Mouse (Mus musculus): Measurements from ENCODE around the gene Gdpgp1. TPM values are rescaled to one million over a fixed set of nuclear protein-coding genes. Genes with fewer than 3 reads are reported as not detected.
A peak's percentile ranks its signal among the peaks of the same experiment; 100 is the strongest.

Gene Gdpgp1
- polyA plus RNA-seq, 1 experiment from 2014 or later: 3.7 TPM

DNA sequence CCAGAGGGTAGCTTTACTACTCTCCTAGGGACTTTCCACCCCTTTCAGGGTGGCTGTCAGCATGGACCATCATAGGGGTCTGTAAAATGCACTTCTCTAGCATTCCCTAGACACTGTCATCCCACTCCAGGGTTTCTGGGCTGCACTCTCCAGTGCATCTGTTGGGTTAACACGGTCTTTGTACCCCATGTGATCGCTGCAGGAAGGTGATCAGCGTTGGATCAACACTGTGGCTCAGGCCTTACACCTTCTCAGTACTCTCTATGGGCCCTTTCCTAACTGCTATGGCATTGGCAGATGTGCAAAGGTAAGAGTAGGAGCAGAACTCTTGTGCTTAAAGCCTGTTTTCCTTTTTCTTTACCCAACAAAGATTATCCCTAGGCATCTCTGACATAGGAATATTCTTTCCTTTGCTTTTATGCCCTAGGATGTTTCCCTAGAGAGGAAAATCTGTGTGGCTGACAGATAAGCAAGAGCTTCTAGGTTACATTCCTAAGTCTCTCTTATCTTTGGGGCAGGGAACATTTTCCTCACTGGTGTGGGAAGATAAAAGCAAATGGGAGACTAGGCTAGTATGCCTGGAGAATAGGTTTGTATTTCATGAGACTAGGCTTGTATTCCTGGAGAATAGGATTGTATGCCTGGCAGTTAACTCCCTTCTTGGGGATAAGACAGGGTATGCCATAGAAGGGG is 50.7 kb downstream of the Gdpgp1 start:
- no peak for ATAC-seq (ENCODE audit: extremely low read depth, insufficient number of reproducible peaks, low FRiP score, low TSS enrichment)
- no peaks in the 10 kb centered on the region for H3K9me3 ChIP-seq
- H3K27me3 ChIP-seq (replicated peaks): no peaks in the 10 kb centered on the region
- peaks cover 3% of the 10 kb centered on the region; the same call in 1 of the 2 replicates for H3K4me1 ChIP-seq
- WGBS: 57% methylated on average over 3 of the region's 3 CpGs
- no peak overlapping the region for H3K9ac ChIP-seq
- H3K36me3 ChIP-seq: peaks cover 91% of the 10 kb centered on the region
- H3K4me2 ChIP-seq: no peak overlapping the region
- H3K4me3 ChIP-seq: no peak overlapping the region
- H3K27ac ChIP-seq (replicated peaks): peak overlapping the region; percentile 49

- H3K4me2 ChIP-seq: no peak overlapping the region
- ATAC-seq (ENCODE audit: extremely low read depth, insufficient number of reproducible peaks, low FRiP score, low TSS enrichment): no peak
- H3K4me1 ChIP-seq: peaks cover 3% of the 10 kb centered on the region; the same call in 1 of the 2 replicates
- no peaks in the 10 kb centered on the region for H3K9me3 ChIP-seq
- no peak overlapping the region for H3K9ac ChIP-seq
- H3K36me3 ChIP-seq: peaks cover 89% of the 10 kb centered on the region
- H3K4me3 ChIP-seq: no peak overlapping the region
- H3K27me3 ChIP-seq (replicated peaks): no peaks in the 10 kb centered on the region
- 76% methylated on average over 5 of the region's 5 CpGs for whole genome bisulfite sequencing
- no peak overlapping the region for H3K27ac ChIP-seq (replicated peaks)
Measured at GRCm38 (mm10) chr7:80284391-80284790, 51.7 kb downstream of the Gdpgp1 start.

GRCm38 (mm10) chr7:80285725-80286124 is 53.1 kb downstream of the Gdpgp1 start:
- Histone ChIP-seq H3K9me3 (no peaks in the 10 kb centered on the region), H3K4me2 (no peak overlapping the region), H3K4me3 (no peak overlapping the region), H3K27ac (replicated peaks) (no peak overlapping the region), H3K27me3 (replicated peaks) (no peaks in the 10 kb centered on the region), H3K36me3 (peaks cover 89% of the 10 kb centered on the region), H3K4me1 (peaks cover 3% of the 10 kb centered on the region; the same call in 1 of the 2 replicates), H3K9ac (no peak overlapping the region)
- ATAC-seq (ENCODE audit: extremely low read depth, insufficient number of reproducible peaks, low FRiP score, low TSS enrichment): no peak
- 89% methylated on average over 6 of the region's 6 CpGs for WGBS

GRCm38 (mm10) chr7:80287736-80288135 is 55.1 kb downstream of the Gdpgp1 start:
- Histone ChIP-seq H3K9me3 (no peaks in the 10 kb centered on the region), H3K4me1 (peaks cover 3% of the 10 kb centered on the region; the same call in 1 of the 2 replicates), H3K9ac (no peak overlapping the region), H3K27ac (replicated peaks) (no peak overlapping the region), H3K4me2 (no peak overlapping the region), H3K4me3 (no peak overlapping the region), H3K27me3 (replicated peaks) (no peaks in the 10 kb centered on the region), H3K36me3 (peaks cover 88% of the 10 kb centered on the region)
- 86% methylated on average over 10 of the region's 10 CpGs for WGBS
- ATAC-seq (ENCODE audit: extremely low read depth, insufficient number of reproducible peaks, low FRiP score, low TSS enrichment): no peak

Other genes with a start within 250 kb of the Gdpgp1 start
- 11.6 and 12.1 TPM in 2 replicates for gene Zfp710, start 208.1 kb upstream of the Gdpgp1 start, polyA plus RNA-seq (2015; fragmentation: Nextera tagmentation; extraction: Ambion mirVana)
- gene Idh2, start 117.5 kb upstream of the Gdpgp1 start, polyA plus RNA-seq (2015; fragmentation: Nextera tagmentation; extraction: Ambion mirVana): 1,911 and 2,152 TPM in 2 replicates
- 9.9 and 11.3 TPM in 2 replicates for gene Sema4b, start 46.0 kb upstream of the Gdpgp1 start, polyA plus RNA-seq (2015; fragmentation: Nextera tagmentation; extraction: Ambion mirVana)
- gene Cib1, start 52 bp upstream of the Gdpgp1 start, polyA plus RNA-seq (2015; fragmentation: Nextera tagmentation; extraction: Ambion mirVana): 54.2 and 57.9 TPM in 2 replicates
- 0.62 and 0.82 TPM in 2 replicates for gene Ttll13, start 13.5 kb downstream of the Gdpgp1 start, polyA plus RNA-seq (2015; fragmentation: Nextera tagmentation; extraction: Ambion mirVana)
- gene Ngrn, start 28.4 kb downstream of the Gdpgp1 start, polyA plus RNA-seq (2015; fragmentation: Nextera tagmentation; extraction: Ambion mirVana): 37.0 and 37.9 TPM in 2 replicates
- 9.6 and 11.1 TPM in 2 replicates for gene Vps33b, start 36.8 kb downstream of the Gdpgp1 start, polyA plus RNA-seq (2015; fragmentation: Nextera tagmentation; extraction: Ambion mirVana)
- gene Prc1, start 61.6 kb downstream of the Gdpgp1 start, polyA plus RNA-seq (2015; fragmentation: Nextera tagmentation; extraction: Ambion mirVana): 121 and 133 TPM in 2 replicates
- gene Rccd1, start 91.6 kb downstream of the Gdpgp1 start, polyA plus RNA-seq (2015; fragmentation: Nextera tagmentation; extraction: Ambion mirVana): 7.3 and 7.8 TPM in 2 replicates
- 18.2 and 20.1 TPM in 2 replicates for gene Unc45a, start 108.1 kb downstream of the Gdpgp1 start, polyA plus RNA-seq (2015; fragmentation: Nextera tagmentation; extraction: Ambion mirVana)
- gene Hddc3, start 110.2 kb downstream of the Gdpgp1 start, polyA plus RNA-seq (2015; fragmentation: Nextera tagmentation; extraction: Ambion mirVana): 14.5 and 16.5 TPM in 2 replicates
- gene Man2a2, start 138.5 kb downstream of the Gdpgp1 start, polyA plus RNA-seq (2015; fragmentation: Nextera tagmentation; extraction: Ambion mirVana): 15.0 and 19.3 TPM in 2 replicates
- 10.7 and 10.8 TPM in 2 replicates for gene Fes, start 155.1 kb downstream of the Gdpgp1 start, polyA plus RNA-seq (2015; fragmentation: Nextera tagmentation; extraction: Ambion mirVana)
- gene Furin, start 172.6 kb downstream of the Gdpgp1 start, polyA plus RNA-seq (2015; fragmentation: Nextera tagmentation; extraction: Ambion mirVana): 14.2 and 14.8 TPM in 2 replicates

Data from heart, embryonic 13.5 days (tissue).